Mouse (Mus musculus) retina, embryonic 14.5 days (tissue): ENCODE data around the gene Pfdn6.

Experiments
- DNase-seq: peaks from one replicate; pipeline ENCODE4 v3.0.0-alpha.2; 2015; ENCODE audit warnings: low spot score

Pfdn6 gene

GRCm38 (mm10) chr17:33931947-33932346 lies 8.2 kb downstream of the Pfdn6 start:
- DNase-seq: no peak

GRCm38 (mm10) chr17:33931159-33931866 lies 8.8 kb downstream of the Pfdn6 start:
- no peak for DNase-seq

- DNase-seq: no peak
These were observed 9.6 kb downstream of the Pfdn6 start for GRCm38 (mm10) chr17:33930280-33931158.

GRCm38 (mm10) chr17:33929371-33930279 lies 10.5 kb downstream of the Pfdn6 start, which contains the start of gene Rgl2:
TSS of gene Rgl2 (plus strand) at chr17:33929543.
- DNase-seq: peak; percentile 98

- DNase-seq: no peak
These were observed 11.7 kb downstream of the Pfdn6 start for GRCm38 (mm10) chr17:33928251-33928947.

GRCm38 (mm10) chr17:33926207-33926932 lies 13.8 kb downstream of the Pfdn6 start:
- DNase-seq: peak; percentile 47

GRCm38 (mm10) chr17:33925406-33926116 lies 14.6 kb downstream of the Pfdn6 start:
- DNase-seq: no peak

- DNase-seq: peak; percentile 71
These were observed 15.4 kb downstream of the Pfdn6 start for GRCm38 (mm10) chr17:33924577-33925283.

- DNase-seq: no peak
These were observed 18.8 kb downstream of the Pfdn6 start for GRCm38 (mm10) chr17:33921361-33921760.

- peak; percentile 86 for DNase-seq
These were observed 19.7 kb downstream of the Pfdn6 start for GRCm38 (mm10) chr17:33920282-33921097.

GRCm38 (mm10) chr17:33919351-33920281 lies 20.5 kb downstream of the Pfdn6 start:
- peak; percentile 39 for DNase-seq

- DNase-seq: no peak
These were observed 21.6 kb downstream of the Pfdn6 start for GRCm38 (mm10) chr17:33918293-33919203.

GRCm38 (mm10) chr17:33917656-33918292 lies 22.4 kb downstream of the Pfdn6 start:
- no peak for DNase-seq

GRCm38 (mm10) chr17:33916847-33917655 lies 23.1 kb downstream of the Pfdn6 start:
- no peak for DNase-seq

GRCm38 (mm10) chr17:33916294-33916693 lies 23.8 kb downstream of the Pfdn6 start:
- peak; percentile 77 for DNase-seq
